Mouse (Mus musculus): ENCODE measurements at regions not wholly inside any gene's neighbourhood (a gene's known extent, or its start where the extent isn't known, plus 50 kb on each side); places are given as distances from the start of the nearest gene placed in this dataset.

GRCm38 (mm10) chr4:97283099-97283498 is 100.1 kb upstream of the Gm10192 start:
- no peak for DNase-seq (ENCODE audit: low spot score)

GRCm38 (mm10) chr4:97282643-97283042 is 99.7 kb upstream of the Gm10192 start:
- peak; percentile 12 for DNase-seq (ENCODE audit: low spot score)

- no peak for DNase-seq (ENCODE audit: low spot score)
These were observed 98.3 kb upstream of the Gm10192 start for GRCm38 (mm10) chr4:97281126-97281779.

GRCm38 (mm10) chr4:97280712-97281111 is 97.7 kb upstream of the Gm10192 start:
- DNase-seq (ENCODE audit: low spot score) = no peak

- DNase-seq (ENCODE audit: low spot score) = no peak
These were observed 54.0 kb upstream of the Gm10192 start for GRCm38 (mm10) chr4:97236945-97237344.

- DNase-seq (ENCODE audit: low spot score) = no peak
These were observed 53.4 kb upstream of the Gm10192 start for GRCm38 (mm10) chr4:97236384-97236783.

GRCm38 (mm10) chr4:97235945-97236383 is 53.0 kb upstream of the Gm10192 start:
- no peak for DNase-seq (ENCODE audit: low spot score)

All from heart, adult 8-10 months (tissue).